Mouse (Mus musculus) G1E (cell line): ENCODE results near the gene Rragb. TPM values are rescaled to one million over a fixed set of nuclear protein-coding genes. Genes with fewer than 3 reads are reported as not detected.
"Not testable (repeated sequence)": the region's sequence is repeated elsewhere in the genome, so short reads cannot be mapped to it uniquely, and the experiment has no call there.

Experiments
- ATAC-seq: 2 replicates; pipeline ENCODE4 v1.8.0; 2016; ENCODE audit warnings: mild to moderate bottlenecking; ENCODE audit not compliant: insufficient number of reproducible peaks, poor library complexity, low FRiP score, severe bottlenecking; ENCODE audit errors: extremely low read depth
- DNase-seq: peaks from one replicate; pipeline ENCODE4 v3.0.0; 2012; ENCODE audit warnings: low spot score
- H3K27me3 ChIP-seq: 2 replicates; pipeline ENCODE4 v1.6.1; 2012; ENCODE audit warnings: mild to moderate bottlenecking, low read length, inconsistent platforms; ENCODE audit not compliant: insufficient read depth
- H3K36me3 ChIP-seq: replicated peaks from 2 replicates; pipeline ENCODE3; 2012; ENCODE audit warnings: mild to moderate bottlenecking, inconsistent platforms
- H3K4me1 ChIP-seq: 2 replicates; pipeline ENCODE4 v1.6.1; 2012; ENCODE audit warnings: low read depth, low read length, inconsistent platforms, mixed read lengths; ENCODE audit not compliant: insufficient read depth
- H3K4me3 ChIP-seq: 2 replicates; pipeline ENCODE4 v1.5.1; 2012; ENCODE audit warnings: low read depth, mild to moderate bottlenecking, inconsistent platforms, low read length, moderate library complexity, mixed read lengths
- H3K9me3 ChIP-seq: replicated peaks from 2 replicates; pipeline ENCODE4 v1.6.1; 2012; ENCODE audit warnings: inconsistent platforms
- CTCF ChIP-seq: IDR thresholded peaks from 2 replicates; pipeline ENCODE4 v1.5.1; 2012; ENCODE audit warnings: low read depth, low read length, inconsistent platforms, mixed read lengths
- GATA1 ChIP-seq: IDR thresholded peaks from 2 replicates; pipeline ENCODE4 v1.6.1; 2012; ENCODE audit warnings: borderline replicate concordance, low read length, inconsistent platforms, mixed read lengths
- GATA2 ChIP-seq: IDR thresholded peaks from 2 replicates; pipeline ENCODE4 v1.6.1; 2012; ENCODE audit warnings: low read depth, low read length, inconsistent platforms, borderline replicate concordance
- POLR2AphosphoS5 ChIP-seq: IDR thresholded peaks from 2 replicates; pipeline ENCODE4 v1.6.1; 2012; ENCODE audit warnings: low read depth, low read length, inconsistent platforms; ENCODE audit not compliant: insufficient replicate concordance
- TAL1 ChIP-seq: conservative IDR thresholded peaks from 2 replicates; pipeline ENCODE4 v1.6.1; 2012; ENCODE audit warnings: low read depth, low read length, inconsistent platforms, mixed read lengths
- polyA plus RNA-seq: library from polyadenylated mRNA; stranded (reverse); fragments of >175 nt; gene quantifications from 2 replicates; pipeline ENCODE4 v1.2.3, GENCODE M21; 2012
- total RNA-seq, 2 experiments: library from RNA; stranded (forward) in 1 of 2; stranded (reverse) in 1 of 2; fragments of 200-1000 nt in 1 of 2; fragments of >200 nt in 1 of 2; fragmentation: Nextera tagmentation in 1 of 2; gene quantifications; 2 replicates each; pipeline ENCODE4 v1.2.3; 2014 to 2017

Rragb gene
- total and polyA plus RNA-seq, 3 experiments: 0.27 TPM; not detected in 2

- no peaks in the 10 kb centered on the region for H3K36me3 ChIP-seq
- DNase-seq: no peak
- H3K4me3 ChIP-seq: no peak overlapping the region
- ATAC-seq: no peak
- H3K27me3 ChIP-seq: no peaks in the 10 kb centered on the region
- H3K9me3 ChIP-seq: no peaks in the 10 kb centered on the region
- TF ChIP-seq GATA1 (no peak), GATA2 (no peak), TAL1 (no peak), CTCF (no peak), POLR2AphosphoS5 (no peak)
- H3K4me1 ChIP-seq: no peaks in the 10 kb centered on the region
These were observed 35.0 kb downstream of the Rragb start for GRCm38 (mm10) chrX:153174786-153175185.

DNA sequence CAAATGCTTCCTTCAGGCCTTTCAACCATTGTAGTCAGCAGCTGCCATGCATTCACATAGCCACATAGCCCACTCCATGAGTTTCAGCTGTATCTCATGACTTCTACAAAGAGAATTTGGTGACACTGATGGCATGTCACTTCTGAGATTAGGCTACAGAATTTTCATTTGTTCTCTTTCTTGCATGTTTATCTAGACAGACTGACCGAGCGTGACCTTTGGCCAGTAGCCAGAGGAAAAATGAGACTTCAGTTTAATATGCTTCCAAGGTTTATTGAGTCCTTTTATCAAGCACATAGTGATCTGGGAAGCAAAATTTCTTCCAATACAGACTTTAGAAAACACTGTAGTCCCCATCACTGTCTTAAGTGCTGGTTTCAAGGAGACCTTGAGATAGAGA is 42.4 kb downstream of the Rragb start:
- Histone ChIP-seq H3K9me3 (no peaks in the 10 kb centered on the region), H3K27me3 (no peaks in the 10 kb centered on the region), H3K4me1 (no peaks in the 10 kb centered on the region), H3K4me3 (no peak overlapping the region), H3K36me3 (no peaks in the 10 kb centered on the region)
- ATAC-seq (no peak), DNase-seq (no peak)
- TF ChIP-seq GATA1: no peak
- TF ChIP-seq POLR2AphosphoS5: no peak

- not testable (repeated sequence) for ATAC-seq, H3K4me3 ChIP-seq, DNase-seq, H3K9me3 ChIP-seq, H3K27me3 ChIP-seq, H3K4me1 ChIP-seq, H3K36me3 ChIP-seq
These were observed 59.4 kb downstream of the Rragb start for GRCm38 (mm10) chrX:153199185-153199584.

DNA sequence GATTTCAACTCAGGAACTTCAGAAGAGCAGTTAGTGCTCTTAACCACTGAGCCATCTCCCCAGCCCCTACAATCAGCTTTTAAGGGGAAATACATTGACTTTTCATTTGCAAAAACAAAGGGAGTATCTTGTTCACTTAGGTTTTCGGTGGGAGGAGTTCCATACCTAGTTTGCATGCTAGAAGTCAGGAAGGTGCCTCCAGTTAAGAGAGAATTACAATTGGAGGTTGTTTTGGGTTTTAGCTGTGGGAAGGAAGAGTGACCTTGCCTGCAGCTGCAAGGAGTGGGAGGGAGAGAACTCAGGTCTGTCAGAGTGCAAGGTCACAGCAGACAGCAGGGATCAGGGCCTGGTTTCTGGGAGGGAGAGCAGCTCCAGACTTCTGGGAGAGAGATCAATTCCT is 71.3 kb downstream of the Rragb start:
- DNase-seq (no peak), ATAC-seq (no peak)
- TF ChIP-seq POLR2AphosphoS5 (no peak), CTCF (no peak), GATA2 (no peak), TAL1 (no peak), GATA1 (no peak)

More for the DNA sequence above, 71.3 kb downstream of the Rragb start:
- Histone ChIP-seq H3K36me3 (no peaks in the 10 kb centered on the region), H3K27me3 (no peaks in the 10 kb centered on the region), H3K4me3 (no peak overlapping the region), H3K9me3 (no peaks in the 10 kb centered on the region), H3K4me1 (no peaks in the 10 kb centered on the region)

Other genes starting within 250 kb of the Rragb start
- gene Usp51, start 133.5 kb upstream of the Rragb start, total RNA-seq (2014; fragmentation: Nextera tagmentation): not detected in 2 replicates
- not detected in 2 replicates for gene Usp51, start 133.5 kb upstream of the Rragb start, total RNA-seq (2017)
- gene Usp51, start 133.5 kb upstream of the Rragb start, polyA plus RNA-seq: not detected in 2 replicates
- gene Mageh1, start 102.4 kb upstream of the Rragb start, total RNA-seq (2014; fragmentation: Nextera tagmentation): not detected in 2 replicates
- gene Mageh1, start 102.4 kb upstream of the Rragb start, total RNA-seq (2017): 0.11 TPM in 1 of 2 replicates, not detected in the other
- gene Mageh1, start 102.4 kb upstream of the Rragb start, polyA plus RNA-seq: not detected in 2 replicates
- not detected in 2 replicates for gene Foxr2, start 21.2 kb upstream of the Rragb start, total RNA-seq (2014; fragmentation: Nextera tagmentation)
- gene Foxr2, start 21.2 kb upstream of the Rragb start, total RNA-seq (2017): not detected in 2 replicates
- not detected in 2 replicates for gene Foxr2, start 21.2 kb upstream of the Rragb start, polyA plus RNA-seq
- not detected in 2 replicates for gene Klf8, start 97.5 kb downstream of the Rragb start, total RNA-seq (2014; fragmentation: Nextera tagmentation)
- 0.05 TPM in 1 of 2 replicates, not detected in the other for gene Klf8, start 97.5 kb downstream of the Rragb start, total RNA-seq (2017)
- not detected in 2 replicates for gene Klf8, start 97.5 kb downstream of the Rragb start, polyA plus RNA-seq